Mouse (Mus musculus): ENCODE results near the gene Dusp23. TPM values are rescaled to one million over a fixed set of nuclear protein-coding genes. Genes with fewer than 3 reads are reported as not detected.

Dusp23 gene
- total RNA-seq (2015) (18.0 and 21.6 TPM in 2 replicates), total RNA-seq (2017) (2.5 and 3.5 TPM in 2 replicates)

- peak; percentile 87 for ATAC-seq (replicated peaks; ENCODE audit: poor library complexity)
These were observed at the start of gene Dusp23 for GRCm38 (mm10) chr1:172632451-172633326. Gene Dusp23, minus strand, starts transcription at chr1:172632962.

- ATAC-seq (replicated peaks; ENCODE audit: poor library complexity) = no peak
These were observed 48.0 kb upstream of the Dusp23 start for GRCm38 (mm10) chr1:172680742-172681141.

- ATAC-seq (replicated peaks; ENCODE audit: poor library complexity) = peak; percentile 58
These were observed 38.0 kb upstream of the Dusp23 start for GRCm38 (mm10) chr1:172670716-172671115.

- ATAC-seq (replicated peaks; ENCODE audit: poor library complexity) = no peak
These were observed 34.8 kb upstream of the Dusp23 start for GRCm38 (mm10) chr1:172667597-172667996.

- peak; percentile 44; the same call in 1 of the 2 replicates for ATAC-seq (replicated peaks; ENCODE audit: poor library complexity)
These were observed 32.7 kb upstream of the Dusp23 start for GRCm38 (mm10) chr1:172665457-172665856.

- ATAC-seq (replicated peaks; ENCODE audit: poor library complexity) = no peak
These were observed 26.9 kb upstream of the Dusp23 start for GRCm38 (mm10) chr1:172659688-172660087.

- no peak for ATAC-seq (replicated peaks; ENCODE audit: poor library complexity)
These were observed 24.5 kb upstream of the Dusp23 start for GRCm38 (mm10) chr1:172657266-172657665.

- ATAC-seq (replicated peaks; ENCODE audit: poor library complexity) = peak; percentile 30; the same call in 1 of the 2 replicates
These were observed 21.1 kb upstream of the Dusp23 start for GRCm38 (mm10) chr1:172653900-172654299.

GRCm38 (mm10) chr1:172652040-172652662, 19.4 kb upstream of the Dusp23 start:
- ATAC-seq (replicated peaks; ENCODE audit: poor library complexity) = no peak

GRCm38 (mm10) chr1:172651288-172651987, 18.7 kb upstream of the Dusp23 start:
- no peak for ATAC-seq (replicated peaks; ENCODE audit: poor library complexity)

GRCm38 (mm10) chr1:172650519-172651287, 17.9 kb upstream of the Dusp23 start:
- ATAC-seq (replicated peaks; ENCODE audit: poor library complexity) = peak; percentile 70

- ATAC-seq (replicated peaks; ENCODE audit: poor library complexity) = no peak
These were observed 16.6 kb upstream of the Dusp23 start for GRCm38 (mm10) chr1:172649396-172649795.

GRCm38 (mm10) chr1:172647236-172647635, 14.5 kb upstream of the Dusp23 start:
- ATAC-seq (replicated peaks; ENCODE audit: poor library complexity) = no peak

GRCm38 (mm10) chr1:172638781-172639180, 6.0 kb upstream of the Dusp23 start:
- no peak for ATAC-seq (replicated peaks; ENCODE audit: poor library complexity)

- no peak for ATAC-seq (replicated peaks; ENCODE audit: poor library complexity)
These were observed 5.0 kb upstream of the Dusp23 start for GRCm38 (mm10) chr1:172637801-172638200.

- no peak for ATAC-seq (replicated peaks; ENCODE audit: poor library complexity)
These were observed 3.5 kb upstream of the Dusp23 start for GRCm38 (mm10) chr1:172636266-172636665.

- no peak for ATAC-seq (replicated peaks; ENCODE audit: poor library complexity)
These were observed 2.5 kb upstream of the Dusp23 start for GRCm38 (mm10) chr1:172635258-172635657.

GRCm38 (mm10) chr1:172634136-172634535, 1.4 kb upstream of the Dusp23 start:
- no peak for ATAC-seq (replicated peaks; ENCODE audit: poor library complexity)

- no peak for ATAC-seq (replicated peaks; ENCODE audit: poor library complexity)
These were observed 1.0 kb downstream of the Dusp23 start for GRCm38 (mm10) chr1:172631721-172632120.

- no peak for ATAC-seq (replicated peaks; ENCODE audit: poor library complexity)
These were observed 2.9 kb downstream of the Dusp23 start for GRCm38 (mm10) chr1:172629831-172630230.

- no peak for ATAC-seq (replicated peaks; ENCODE audit: poor library complexity)
These were observed 6.5 kb downstream of the Dusp23 start for GRCm38 (mm10) chr1:172626306-172626705.

Data from megakaryocyte progenitor cell, adult 5-6 weeks (primary cell).